Mouse (Mus musculus) ZHBTc4 (cell line): ENCODE results near the gene Amz1.

ENCODE experiments used
- DNase-seq: peaks from one replicate; pipeline ENCODE4 v3.0.0-alpha.2; 2011; ENCODE audit warnings: low read depth, low spot score

Gene Amz1

DNA sequence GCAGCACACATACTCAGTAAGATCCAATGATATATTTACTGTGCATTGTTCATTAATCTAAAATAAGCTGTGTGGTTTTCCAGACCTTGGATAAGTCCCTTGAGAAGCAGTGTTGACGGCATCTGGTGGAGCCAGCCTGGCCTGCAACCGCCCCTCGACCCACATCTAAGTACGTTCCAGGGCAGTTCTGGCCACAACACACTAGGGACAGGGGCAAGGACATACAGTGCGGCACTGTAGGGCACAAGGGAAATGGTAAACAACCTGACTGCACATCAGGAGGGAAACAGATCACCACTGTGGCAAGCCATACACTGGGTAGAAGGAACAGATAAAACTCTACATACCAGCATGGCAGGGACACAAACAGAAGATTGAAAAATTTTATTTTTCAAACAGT, 77.9 kb downstream of the Amz1 start:
- DNase-seq: no peak

GRCm38 (mm10) chr5:140806252-140806651, 82.3 kb downstream of the Amz1 start:
- no peak for DNase-seq

GRCm38 (mm10) chr5:140806939-140807338, 83.0 kb downstream of the Amz1 start:
- no peak for DNase-seq
